Mouse (Mus musculus) G1E (cell line): ENCODE measurements at regions not wholly inside any gene's neighbourhood (a gene's known extent, or its start where the extent isn't known, plus 50 kb on each side); places are given as distances from the start of the nearest gene placed in this dataset.

Experiments
- CTCF ChIP-seq: IDR thresholded peaks from 2 replicates; pipeline ENCODE4 v1.5.1; 2012; ENCODE audit warnings: low read depth, low read length, inconsistent platforms, mixed read lengths
- GATA1 ChIP-seq: IDR thresholded peaks from 2 replicates; pipeline ENCODE4 v1.6.1; 2012; ENCODE audit warnings: borderline replicate concordance, low read length, inconsistent platforms, mixed read lengths
- GATA2 ChIP-seq: IDR thresholded peaks from 2 replicates; pipeline ENCODE4 v1.6.1; 2012; ENCODE audit warnings: low read depth, low read length, inconsistent platforms, borderline replicate concordance
- POLR2AphosphoS5 ChIP-seq: IDR thresholded peaks from 2 replicates; pipeline ENCODE4 v1.6.1; 2012; ENCODE audit warnings: low read depth, low read length, inconsistent platforms; ENCODE audit not compliant: insufficient replicate concordance
- TAL1 ChIP-seq: conservative IDR thresholded peaks from 2 replicates; pipeline ENCODE4 v1.6.1; 2012; ENCODE audit warnings: low read depth, low read length, inconsistent platforms, mixed read lengths

GRCm38 (mm10) chr2:138084564-138085283 is 171.6 kb upstream of the Btbd3 start:
- TF ChIP-seq CTCF (no peak), GATA2 (no peak), TAL1 (no peak), GATA1 (no peak), POLR2AphosphoS5 (no peak)
